Mouse (Mus musculus): ENCODE data around the gene Ern1.
A peak's percentile ranks its signal among the peaks of the same experiment; 100 is the strongest.
"Not testable (repeated sequence)": the region's sequence is repeated elsewhere in the genome, so short reads cannot be mapped to it uniquely, and the experiment has no call there.

Ern1 gene

GRCm38 (mm10) chr11:106442564-106442963 lies 45.1 kb downstream of the Ern1 start:
- ATAC-seq (ENCODE audit: insufficient number of reproducible peaks, low FRiP score, low TSS enrichment) = not testable (repeated sequence)

GRCm38 (mm10) chr11:106440318-106440717 lies 47.3 kb downstream of the Ern1 start:
- no peak for ATAC-seq (ENCODE audit: insufficient number of reproducible peaks, low FRiP score, low TSS enrichment)

GRCm38 (mm10) chr11:106439355-106439754 lies 48.3 kb downstream of the Ern1 start:
- no peak for ATAC-seq (ENCODE audit: insufficient number of reproducible peaks, low FRiP score, low TSS enrichment)

- ATAC-seq (ENCODE audit: insufficient number of reproducible peaks, low FRiP score, low TSS enrichment) = no peak
These were observed 49.0 kb downstream of the Ern1 start for GRCm38 (mm10) chr11:106438524-106439177.

GRCm38 (mm10) chr11:106437543-106437942 lies 50.1 kb downstream of the Ern1 start:
- no peak for ATAC-seq (ENCODE audit: insufficient number of reproducible peaks, low FRiP score, low TSS enrichment)

GRCm38 (mm10) chr11:106437039-106437438 lies 50.6 kb downstream of the Ern1 start:
- ATAC-seq (ENCODE audit: insufficient number of reproducible peaks, low FRiP score, low TSS enrichment) = no peak

- ATAC-seq (ENCODE audit: insufficient number of reproducible peaks, low FRiP score, low TSS enrichment) = no peak
These were observed 57.3 kb downstream of the Ern1 start for GRCm38 (mm10) chr11:106430392-106430791.

GRCm38 (mm10) chr11:106429689-106430088 lies 58.0 kb downstream of the Ern1 start:
- no peak for ATAC-seq (ENCODE audit: insufficient number of reproducible peaks, low FRiP score, low TSS enrichment)

GRCm38 (mm10) chr11:106428556-106428955 lies 59.1 kb downstream of the Ern1 start:
- no peak for ATAC-seq (ENCODE audit: insufficient number of reproducible peaks, low FRiP score, low TSS enrichment)

- ATAC-seq (ENCODE audit: insufficient number of reproducible peaks, low FRiP score, low TSS enrichment) = no peak
These were observed 59.5 kb downstream of the Ern1 start for GRCm38 (mm10) chr11:106428106-106428505.

- no peak for ATAC-seq (ENCODE audit: insufficient number of reproducible peaks, low FRiP score, low TSS enrichment)
These were observed 61.2 kb downstream of the Ern1 start for GRCm38 (mm10) chr11:106426447-106426846.

GRCm38 (mm10) chr11:106425201-106425600 lies 62.5 kb downstream of the Ern1 start:
- ATAC-seq (ENCODE audit: insufficient number of reproducible peaks, low FRiP score, low TSS enrichment) = no peak

- no peak for ATAC-seq (ENCODE audit: insufficient number of reproducible peaks, low FRiP score, low TSS enrichment)
These were observed 68.2 kb downstream of the Ern1 start for GRCm38 (mm10) chr11:106419262-106420102.

- ATAC-seq (ENCODE audit: insufficient number of reproducible peaks, low FRiP score, low TSS enrichment) = peak; percentile 40; the same call in 1 of the 2 replicates
These were observed 68.9 kb downstream of the Ern1 start for GRCm38 (mm10) chr11:106418622-106419196.

GRCm38 (mm10) chr11:106417860-106418259 lies 69.8 kb downstream of the Ern1 start:
- ATAC-seq (ENCODE audit: insufficient number of reproducible peaks, low FRiP score, low TSS enrichment) = no peak

GRCm38 (mm10) chr11:106416331-106416730 lies 71.3 kb downstream of the Ern1 start:
- ATAC-seq (ENCODE audit: insufficient number of reproducible peaks, low FRiP score, low TSS enrichment) = no peak

- no peak for ATAC-seq (ENCODE audit: insufficient number of reproducible peaks, low FRiP score, low TSS enrichment)
These were observed 74.9 kb downstream of the Ern1 start for GRCm38 (mm10) chr11:106412641-106413360.

- ATAC-seq (ENCODE audit: insufficient number of reproducible peaks, low FRiP score, low TSS enrichment) = no peak
These were observed 76.5 kb downstream of the Ern1 start for GRCm38 (mm10) chr11:106411157-106411556.

GRCm38 (mm10) chr11:106410507-106410906 lies 77.1 kb downstream of the Ern1 start:
- no peak for ATAC-seq (ENCODE audit: insufficient number of reproducible peaks, low FRiP score, low TSS enrichment)

GRCm38 (mm10) chr11:106410011-106410410 lies 77.6 kb downstream of the Ern1 start:
- ATAC-seq (ENCODE audit: insufficient number of reproducible peaks, low FRiP score, low TSS enrichment) = no peak

- ATAC-seq (ENCODE audit: insufficient number of reproducible peaks, low FRiP score, low TSS enrichment) = no peak
These were observed 89.2 kb downstream of the Ern1 start for GRCm38 (mm10) chr11:106398481-106398880.
